Mouse (Mus musculus): ENCODE measurements around the gene Prrg4. TPM values are rescaled to one million over a fixed set of nuclear protein-coding genes. Genes with fewer than 3 reads are reported as not detected.

The Prrg4 gene
- 1.9 TPM for polyA plus RNA-seq (2017; shearing (Covaris generic))

DNA sequence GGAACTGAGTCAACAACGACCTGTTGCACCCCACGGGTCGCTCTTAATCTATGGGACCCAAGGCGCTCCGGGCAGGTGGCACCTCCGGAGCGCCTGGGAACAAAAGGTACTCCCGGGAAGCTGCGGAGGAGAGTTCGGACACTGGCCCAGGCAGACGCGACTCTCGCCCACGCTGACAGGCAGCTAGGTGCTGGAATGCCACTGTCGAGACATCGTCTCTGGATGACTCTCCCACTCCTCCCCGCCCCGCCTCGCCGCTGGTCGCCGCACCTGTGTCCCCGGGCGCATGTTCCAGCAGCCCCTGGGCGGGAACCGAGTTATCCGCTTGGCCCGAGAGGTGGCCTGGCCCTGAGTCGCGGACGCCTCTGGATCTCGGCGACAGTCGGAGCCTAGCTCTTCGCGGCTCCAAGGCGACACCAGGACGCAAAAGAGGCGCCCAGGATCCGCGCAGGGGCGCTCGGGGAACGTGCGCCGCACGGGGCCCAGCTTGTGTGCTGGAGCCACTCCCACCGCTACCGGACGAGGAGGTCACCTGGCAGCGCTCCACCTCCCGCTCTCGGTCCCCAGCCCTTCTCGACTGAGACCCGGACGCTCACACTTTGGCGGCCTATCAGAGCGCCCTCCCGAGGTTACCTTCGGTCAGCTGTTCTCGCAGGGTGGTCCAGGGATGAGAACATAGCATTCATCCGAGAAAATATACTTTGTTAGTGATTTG lies at the start of gene Prrg4:
Prrg4 (minus strand) TSS at position 601 of the 715 bp plus-strand sequence.

DNA sequence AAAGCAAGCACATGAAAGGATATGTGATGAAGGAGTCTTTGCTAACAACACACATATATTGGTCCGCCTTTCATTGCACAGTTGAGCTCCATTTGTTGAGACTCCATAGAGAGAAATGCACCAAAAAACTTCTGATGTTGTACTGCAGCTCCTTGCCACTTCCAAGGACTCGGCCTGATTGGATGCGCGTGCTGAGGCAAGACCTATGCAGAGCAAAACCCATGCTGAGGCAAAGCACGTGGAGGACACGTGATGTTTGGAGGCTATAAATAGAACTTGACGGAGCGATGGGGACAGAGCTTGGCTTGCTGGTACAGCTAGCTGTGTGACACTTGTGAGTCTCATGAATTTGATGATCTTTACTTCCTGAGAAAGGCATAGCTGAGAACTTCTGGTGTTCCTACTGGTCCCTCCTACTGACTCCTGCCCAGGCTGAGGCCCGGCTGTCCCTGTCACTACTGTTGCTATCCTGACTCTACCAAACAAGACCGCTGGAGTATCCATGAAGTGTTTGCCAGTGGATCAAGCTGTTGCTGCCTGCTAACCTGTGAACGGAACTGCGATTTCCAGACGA lies 17.7 kb upstream of the Prrg4 start, which contains the start of gene Ccdc73:
Ccdc73 (plus strand) TSS at position 524 of the 574 bp plus-strand sequence.

DNA sequence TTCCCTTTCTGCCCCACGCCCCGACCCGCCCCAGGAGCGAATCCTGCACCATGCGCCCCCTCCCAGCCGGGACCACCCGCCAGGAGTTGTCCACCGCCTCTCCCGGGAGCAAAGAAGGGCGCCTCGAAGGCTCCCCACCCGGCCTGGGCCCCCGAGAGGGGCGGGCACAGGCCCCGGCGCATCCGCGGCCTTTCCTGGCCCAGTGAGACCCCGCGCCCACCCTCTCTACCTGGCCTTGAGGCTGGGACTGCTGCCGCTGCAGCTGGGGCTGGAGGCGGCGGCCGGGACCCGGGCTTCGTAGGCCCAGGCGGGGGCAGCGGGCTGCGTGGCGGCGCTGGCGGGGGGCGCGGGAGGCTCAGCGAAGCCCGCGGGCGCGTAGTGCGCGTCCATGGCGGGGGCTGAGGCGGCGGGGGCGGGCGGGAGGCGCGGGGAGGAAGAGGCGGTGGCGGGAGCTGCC lies 33.3 kb downstream of the Prrg4 start, which contains the start of gene Qser1:
Qser1 (minus strand) TSS at position 390 of the 457 bp plus-strand sequence.

Other genes with a start within 250 kb of the Prrg4 start
- 0.14 TPM for gene Tcp11l1, start 137.7 kb downstream of the Prrg4 start, polyA plus RNA-seq (2017; shearing (Covaris generic))
- not detected for gene Pin1rt1, start 133.5 kb downstream of the Prrg4 start, polyA plus RNA-seq (2017; shearing (Covaris generic))
- gene Depdc7, start 107.0 kb downstream of the Prrg4 start, polyA plus RNA-seq (2017; shearing (Covaris generic)): not detected
- gene Qser1, start 33.1 kb downstream of the Prrg4 start, polyA plus RNA-seq (2017; shearing (Covaris generic)): 0.74 TPM
- 3.4 TPM for gene Ccdc73, start 17.9 kb upstream of the Prrg4 start, polyA plus RNA-seq (2017; shearing (Covaris generic))
- gene Eif3m, start 167.2 kb upstream of the Prrg4 start, polyA plus RNA-seq (2017; shearing (Covaris generic)): 321 TPM
- not detected for gene Gm11060, start 242.1 kb upstream of the Prrg4 start, polyA plus RNA-seq (2017; shearing (Covaris generic))

All from CD4-positive, CD25-positive, alpha-beta regulatory T cell, adult 9 weeks (primary cell).